Mouse (Mus musculus): Measurements from ENCODE around the gene Rdh11.

DNA sequence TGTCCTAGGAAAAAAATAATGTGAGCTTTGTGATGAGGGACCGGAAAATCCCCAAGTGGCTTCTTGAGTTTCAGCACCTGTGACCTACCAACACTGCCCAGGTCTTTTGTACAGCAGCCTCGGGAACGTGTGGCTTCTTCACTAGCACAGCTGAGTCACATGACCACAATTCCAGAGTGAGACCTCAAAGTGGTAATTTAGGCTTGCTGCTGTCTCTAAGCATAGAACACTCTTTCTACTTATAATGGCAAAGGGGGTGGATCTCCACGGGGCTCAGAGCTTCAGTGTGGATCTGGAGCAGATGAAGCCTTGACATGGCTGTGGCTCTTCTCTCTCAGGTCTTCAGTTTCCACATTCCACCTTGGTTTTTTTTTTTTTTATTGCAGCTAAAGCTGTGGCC lies 57.0 kb downstream of the Rdh11 start:
- TF ChIP-seq EP300 (IDR thresholded peaks at IDR 0.05; ENCODE audit: insufficient read depth, low read depth, low read length) (no peak), POLR2A (IDR thresholded peaks at IDR 0.05; ENCODE audit: insufficient read depth, low read depth, low read length) (no peak), CTCF (IDR thresholded peaks at IDR 0.05) (no peak)

All from heart, adult 2 months (tissue).